Mouse (Mus musculus): ENCODE data around the gene Tgfb2.

DNA sequence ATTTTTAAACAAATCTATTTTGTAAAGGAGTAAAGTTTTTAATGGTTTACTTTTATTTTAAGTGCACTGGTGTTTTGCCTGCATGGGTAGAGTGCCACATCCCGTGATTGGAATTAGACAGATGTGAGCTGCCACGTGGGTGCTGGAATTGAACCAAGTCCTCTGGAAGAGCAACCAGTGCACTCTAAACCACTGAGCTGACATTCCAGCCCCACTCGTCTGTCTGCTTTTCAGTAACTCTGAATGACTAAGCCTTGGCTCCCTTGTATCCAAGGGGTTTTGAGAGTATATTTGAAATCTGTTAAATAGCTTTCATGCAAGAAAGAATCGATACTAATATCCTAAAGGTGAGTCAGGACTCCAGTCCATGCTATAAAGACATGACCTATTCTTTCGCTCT is 13.1 kb upstream of the Tgfb2 start:
- no peak for TF ChIP-seq POLR2A (IDR thresholded peaks at IDR 0.05; ENCODE audit: borderline replicate concordance, control insufficient read depth, low read depth, low read length)
- TF ChIP-seq CTCF (IDR thresholded peaks at IDR 0.05; ENCODE audit: control insufficient read depth, insufficient read depth, low read length), result no peak
